Mouse (Mus musculus) forebrain, embryonic 16.5 days (tissue): Measurements from ENCODE around the gene Cd80. TPM values are rescaled to one million over a fixed set of nuclear protein-coding genes. Genes with fewer than 3 reads are reported as not detected.

Experiments used
- ATAC-seq: fragments of 200-750 bp; cut with Nextera tagmentation; 2 replicates; pipeline ENCODE4 v1.8.0; 2017; ENCODE audit warnings: mild to moderate bottlenecking, moderate library complexity
- H3K27ac ChIP-seq: fragments of 300-500 bp; sonication (generic); 2 replicates; pipeline ENCODE4 v1.5.1; 2014; ENCODE audit warnings: low read length, control low read depth
- H3K27me3 ChIP-seq: fragments of 300-500 bp; sonication (generic); replicated peaks from 2 replicates; pipeline ENCODE4 v1.6.1; 2014; ENCODE audit warnings: low read length; ENCODE audit not compliant: control insufficient read depth, insufficient read depth
- H3K36me3 ChIP-seq: fragments of 300-500 bp; sonication (generic); 2 replicates; pipeline ENCODE4 v1.6.1; 2014; ENCODE audit not compliant: control insufficient read depth, insufficient read depth
- H3K4me1 ChIP-seq: fragments of 300-500 bp; sonication (generic); replicated peaks from 2 replicates; pipeline ENCODE4 v1.6.1; 2014; ENCODE audit warnings: low read length; ENCODE audit not compliant: control insufficient read depth, insufficient read depth
- H3K4me2 ChIP-seq: fragments of 300-500 bp; sonication (generic); 2 replicates; pipeline ENCODE4 v1.6.1; 2014; ENCODE audit warnings: mild to moderate bottlenecking, low read length, control low read depth
- H3K4me3 ChIP-seq: fragments of 300-500 bp; sonication (generic); replicated peaks from 2 replicates; pipeline ENCODE4 v1.5.1; 2014; ENCODE audit warnings: mild to moderate bottlenecking, low read length, control low read depth
- H3K9ac ChIP-seq: fragments of 300-500 bp; sonication (generic); replicated peaks from 2 replicates; pipeline ENCODE4 v1.6.1; 2014; ENCODE audit warnings: low read depth, low read length, control low read depth
- H3K9me3 ChIP-seq: fragments of 300-500 bp; sonication (generic); 2 replicates; pipeline ENCODE4 v1.6.1; 2016; ENCODE audit warnings: low read length; ENCODE audit not compliant: control insufficient read depth
- WGBS: fragments of 180-500 bp; shearing (Covaris S2); extraction: QIAGEN DNeasy Blood & Tissue Kit; methylation state at CpG from one replicate; pipeline ENCODE4 v1.1.7; 2014; 5-methylcytosine and 5-hydroxymethylcytosine counted together
- polyA plus RNA-seq: library from polyadenylated mRNA; unstranded; fragments of >200 nt; fragmentation: Nextera tagmentation; extraction: Ambion mirVana; gene quantifications from 2 replicates; pipeline ENCODE4 v1.2.1, GENCODE M21; 2015

The Cd80 gene
- polyA plus RNA-seq, 1 experiment from 2014 or later, result 0.52 TPM

- ATAC-seq, result no peak
- H3K9me3 ChIP-seq, result no peaks in the 10 kb centered on the region
- no peaks in the 10 kb centered on the region for H3K4me1 ChIP-seq
- H3K4me2 ChIP-seq, result no peak overlapping the region
- no peak overlapping the region for H3K9ac ChIP-seq
- no peak overlapping the region for H3K27ac ChIP-seq
- WGBS, result 83% methylated on average over 7 of the region's 7 CpGs
- H3K27me3 ChIP-seq, result no peaks in the 10 kb centered on the region
- H3K4me3 ChIP-seq, result no peak overlapping the region
- H3K36me3 ChIP-seq, result peaks cover 17% of the 10 kb centered on the region
These were observed 41.3 kb downstream of the Cd80 start for GRCm38 (mm10) chr16:38496604-38497140.

GRCm38 (mm10) chr16:38502469-38502868, 47.1 kb downstream of the Cd80 start:
- Histone ChIP-seq H3K27ac (no peak overlapping the region), H3K4me1 (no peaks in the 10 kb centered on the region), H3K4me3 (no peak overlapping the region), H3K4me2 (no peak overlapping the region), H3K9ac (no peak overlapping the region), H3K36me3 (peaks cover 14% of the 10 kb centered on the region), H3K9me3 (no peaks in the 10 kb centered on the region), H3K27me3 (no peaks in the 10 kb centered on the region)
- WGBS, result 91% methylated on average over 10 of the region's 10 CpGs
- ATAC-seq, result no peak

- no peaks in the 10 kb centered on the region for H3K9me3 ChIP-seq
- WGBS, result 90% methylated on average over 4 of the region's 4 CpGs
These were observed 48.2 kb downstream of the Cd80 start for GRCm38 (mm10) chr16:38503528-38503927.

GRCm38 (mm10) chr16:38506041-38506634, 50.8 kb downstream of the Cd80 start:
- ATAC-seq, result peak; percentile 93
- H3K4me2 ChIP-seq, result no peak overlapping the region
- 67% methylated on average over 4 of the region's 4 CpGs for WGBS
- no peak overlapping the region for H3K27ac ChIP-seq
- H3K9me3 ChIP-seq, result no peaks in the 10 kb centered on the region
- no peak overlapping the region for H3K4me3 ChIP-seq
- H3K36me3 ChIP-seq, result peaks cover 7% of the 10 kb centered on the region
- no peaks in the 10 kb centered on the region for H3K27me3 ChIP-seq
- H3K9ac ChIP-seq, result no peak overlapping the region
- H3K4me1 ChIP-seq, result no peaks in the 10 kb centered on the region

More at GRCm38 (mm10) chr16:38503528-38503927, 48.2 kb downstream of the Cd80 start:
- Histone ChIP-seq H3K4me3 (no peak overlapping the region), H3K4me1 (no peaks in the 10 kb centered on the region), H3K27me3 (no peaks in the 10 kb centered on the region), H3K27ac (no peak overlapping the region), H3K9ac (no peak overlapping the region), H3K4me2 (no peak overlapping the region), H3K36me3 (peaks cover 12% of the 10 kb centered on the region)
- no peak for ATAC-seq

- no peak overlapping the region for H3K9ac ChIP-seq
- no peak for ATAC-seq
- no peaks in the 10 kb centered on the region for H3K4me1 ChIP-seq
- H3K27ac ChIP-seq, result no peak overlapping the region
- no peak overlapping the region for H3K4me3 ChIP-seq
- 96% methylated on average over 2 of the region's 2 CpGs for WGBS
- peaks cover 2% of the 10 kb centered on the region; the same call in 1 of the 2 replicates for H3K36me3 ChIP-seq
- no peaks in the 10 kb centered on the region for H3K27me3 ChIP-seq
- H3K4me2 ChIP-seq, result no peak overlapping the region
- H3K9me3 ChIP-seq, result no peaks in the 10 kb centered on the region
These were observed 55.5 kb downstream of the Cd80 start for GRCm38 (mm10) chr16:38510846-38511245.

GRCm38 (mm10) chr16:38519140-38519539, 63.8 kb downstream of the Cd80 start:
- Histone ChIP-seq H3K4me2 (no peak overlapping the region), H3K27ac (no peak overlapping the region), H3K4me3 (no peak overlapping the region), H3K4me1 (peaks cover 9% of the 10 kb centered on the region), H3K27me3 (no peaks in the 10 kb centered on the region), H3K9ac (no peak overlapping the region), H3K36me3 (0 out of 2 replicates have a peak, but pooled peaks cover 3% of the 10 kb centered on the region), H3K9me3 (no peaks in the 10 kb centered on the region)
- no peak for ATAC-seq
- WGBS, result 98% methylated on average over 2 of the region's 2 CpGs

- peaks cover 20% of the 10 kb centered on the region for H3K36me3 ChIP-seq
- no peaks in the 10 kb centered on the region for H3K9me3 ChIP-seq
- no peak overlapping the region for H3K27ac ChIP-seq
- no peaks in the 10 kb centered on the region for H3K27me3 ChIP-seq
- 33% methylated on average over 8 of the region's 8 CpGs for WGBS
- peak overlapping the region; percentile 76 for H3K4me3 ChIP-seq
- ATAC-seq, result no peak
- peaks cover 9% of the 10 kb centered on the region for H3K4me1 ChIP-seq
- peak overlapping the region; percentile 69 for H3K4me2 ChIP-seq
- peak overlapping the region; percentile 48 for H3K9ac ChIP-seq
These were observed 66.0 kb downstream of the Cd80 start for GRCm38 (mm10) chr16:38521211-38521987.

GRCm38 (mm10) chr16:38522129-38523084, 67.0 kb downstream of the Cd80 start, which contains the start of gene Timmdc1:
Gene Timmdc1 (minus strand): TSS chr16:38522663.
- Histone ChIP-seq H3K4me2 (peak within 1 kb of the TSS; percentile 71), H3K27ac (peak within 1 kb of the TSS; percentile 90), H3K4me1 (peaks cover 9% of the 10 kb centered on the region), H3K4me3 (peak within 1 kb of the TSS; percentile 76), H3K27me3 (no peaks in the 10 kb centered on the region), H3K9me3 (no peaks in the 10 kb centered on the region), H3K9ac (peak within 1 kb of the TSS; percentile 87), H3K36me3 (peaks cover 26% of the 10 kb centered on the region)
- peak; percentile 99 for ATAC-seq
- WGBS, result under 1% methylated on average over 73 of the region's 73 CpGs
